30 mouse cellular contexts compared by ENCODE assay signal in the genomic region with DNA sequence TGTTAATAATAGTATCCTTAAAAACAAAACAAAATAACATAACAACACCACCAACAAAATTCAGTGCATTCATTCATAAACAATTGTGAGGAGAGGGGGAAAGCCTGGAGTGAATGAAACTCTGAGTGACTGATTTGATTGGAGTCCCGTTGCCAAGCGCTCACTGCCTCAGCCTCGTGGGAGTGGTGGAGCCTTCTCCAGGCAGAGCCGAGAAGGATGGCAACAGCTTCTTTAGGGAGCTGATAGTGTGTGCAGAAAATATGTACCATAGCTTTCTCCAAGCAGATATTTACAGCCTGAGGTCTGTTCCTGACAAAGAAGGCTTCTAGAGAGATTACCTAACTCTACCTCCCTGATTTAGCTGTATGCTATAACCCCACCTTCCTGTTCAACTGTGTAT.
DNase-seq lines count a peak whose midpoint lies in the region; ATAC-seq lines count a peak whose summit lies in the region.
"Had no signal": no experiment of that assay in that cellular context is flagged by ENCODE, and none has a peak within 500 bp of the region (broad histone marks: within the 10 kb centered on the region; RNA-seq: fewer than 3 reads in every experiment).

No protein-coding gene starts in this region.

- ATAC-seq in forebrain, embryonic 14.5 days: no peak
- no peak for ATAC-seq in forebrain, embryonic 13.5 days
- peak; percentile 34; the same call in 1 of the 2 replicates for ATAC-seq in intestine, embryonic 15.5 days
- no peak for ATAC-seq in intestine, embryonic 16.5 days
- ATAC-seq: activated CD4-positive, CD25-positive, alpha-beta regulatory T cell, adult 4 months; forebrain, embryonic 16.5 days; inflammation-experienced regulatory T-cells, adult 6 months; midbrain, embryonic 15.5 days had no signal

- no peak overlapping the region for H3K9ac ChIP-seq in forebrain, embryonic 14.5 days (ENCODE audit: low read length)
- no peak overlapping the region for H3K9ac ChIP-seq in forebrain, embryonic 13.5 days
- H3K9ac ChIP-seq in intestine, embryonic 15.5 days: no peak overlapping the region
- no peak overlapping the region for H3K9ac ChIP-seq in intestine, embryonic 16.5 days (ENCODE audit: low read depth, low read length)
- H3K9ac ChIP-seq: embryonic facial prominence, embryonic 12.5 days; heart, embryonic 12.5 days; hindbrain, embryonic 15.5 days; limb, embryonic 13.5 days; midbrain, embryonic 15.5 days; neural tube, embryonic 12.5 days; stomach, embryonic 15.5 days had no signal

- H3K4me2 ChIP-seq in forebrain, embryonic 14.5 days (ENCODE audit: low read length): no peak overlapping the region
- no peak overlapping the region for H3K4me2 ChIP-seq in forebrain, embryonic 13.5 days
- H3K4me2 ChIP-seq in intestine, embryonic 15.5 days (replicated peaks): no peak overlapping the region
- no peak overlapping the region for H3K4me2 ChIP-seq in intestine, embryonic 16.5 days (ENCODE audit: low read depth, low read length)
- H3K4me2 ChIP-seq: embryonic facial prominence, embryonic 12.5 days; heart, embryonic 12.5 days; hindbrain, embryonic 15.5 days; limb, embryonic 13.5 days; liver, embryonic 11.5 days; midbrain, embryonic 15.5 days; neural tube, embryonic 12.5 days; stomach, embryonic 15.5 days had no signal

- H3K4me3 ChIP-seq in forebrain, embryonic 14.5 days (ENCODE audit: low read depth, low read length): no peak overlapping the region
- no peak overlapping the region for H3K4me3 ChIP-seq in forebrain, embryonic 13.5 days
- no peak overlapping the region for H3K4me3 ChIP-seq in intestine, embryonic 15.5 days (replicated peaks)
- H3K4me3 ChIP-seq in intestine, embryonic 16.5 days (ENCODE audit: low read length): no peak overlapping the region
- H3K4me3 ChIP-seq: embryonic facial prominence, embryonic 12.5 days; heart, embryonic 12.5 days; hindbrain, embryonic 10.5 days; hindbrain, embryonic 15.5 days; layer of hippocampus, adult 2 months; limb, embryonic 13.5 days; midbrain, embryonic 15.5 days; neural tube, embryonic 12.5 days; stomach, embryonic 15.5 days had no signal

- H3K4me1 ChIP-seq in forebrain, embryonic 14.5 days (ENCODE audit: control insufficient read depth, insufficient read depth, low read length): no peaks in the 10 kb centered on the region
- H3K4me1 ChIP-seq in forebrain, embryonic 13.5 days: no peaks in the 10 kb centered on the region
- H3K4me1 ChIP-seq in intestine, embryonic 15.5 days (replicated peaks): 0 out of 2 replicates have a peak, but pooled peaks cover 5% of the 10 kb centered on the region
- no peaks in the 10 kb centered on the region for H3K4me1 ChIP-seq in intestine, embryonic 16.5 days (ENCODE audit: control insufficient read depth, insufficient read depth, low read length)
- H3K4me1 ChIP-seq: embryonic facial prominence, embryonic 12.5 days; hindbrain, embryonic 10.5 days; hindbrain, embryonic 15.5 days; limb, embryonic 13.5 days; midbrain, embryonic 15.5 days; neural tube, embryonic 12.5 days; stomach, embryonic 15.5 days had no signal

- DNase-seq in forebrain, embryonic 14.5 days (ENCODE audit: low spot score): peak; percentile 5
- DNase-seq in right cerebral cortex, postnatal 10 days (ENCODE audit: low spot score in 2 of 2): peak; percentile 28 to 33
- DNase-seq in right cerebral cortex, postnatal 36 days (ENCODE audit: low spot score in 2 of 2): no peak
- DNase-seq in spleen, adult 12 weeks (ENCODE audit: low spot score): no peak
- DNase-seq: adrenal gland, adult 2 months; adrenal gland, postnatal 36 days; cerebellum, adult 8-10 months; cerebellum, postnatal 25 days; gastrocnemius, postnatal 10 days; heart, postnatal 14 days; kidney, adult 2 months; kidney, postnatal 36 days; lung, postnatal 4 days had no signal

- 56% methylated on average over 4 of the region's 4 CpGs for WGBS in forebrain, embryonic 14.5 days
- WGBS in forebrain, embryonic 13.5 days: 41% methylated on average over 4 of the region's 4 CpGs
- 28% methylated on average over 4 of the region's 4 CpGs for WGBS in intestine, embryonic 15.5 days
- WGBS in intestine, embryonic 16.5 days: 26% methylated on average over 4 of the region's 4 CpGs

- no peaks in the 10 kb centered on the region for H3K27me3 ChIP-seq in forebrain, embryonic 14.5 days (replicated peaks; ENCODE audit: control insufficient read depth, insufficient read depth, low read length)
- no peaks in the 10 kb centered on the region for H3K27me3 ChIP-seq in forebrain, embryonic 13.5 days
- no peaks in the 10 kb centered on the region for H3K27me3 ChIP-seq in intestine, embryonic 15.5 days (replicated peaks)
- no peaks in the 10 kb centered on the region for H3K27me3 ChIP-seq in intestine, embryonic 16.5 days (replicated peaks; ENCODE audit: control insufficient read depth, insufficient read depth, low read length)
- H3K27me3 ChIP-seq: CH12.LX; embryonic facial prominence, embryonic 12.5 days; heart, embryonic 12.5 days; hindbrain, embryonic 15.5 days; limb, embryonic 13.5 days; midbrain, embryonic 15.5 days; neural tube, embryonic 12.5 days; stomach, embryonic 15.5 days had no signal

- H3K9me3 ChIP-seq in forebrain, embryonic 14.5 days (replicated peaks; ENCODE audit: control insufficient read depth, low read length): no peaks in the 10 kb centered on the region
- no peaks in the 10 kb centered on the region for H3K9me3 ChIP-seq in forebrain, embryonic 13.5 days (replicated peaks)
- no peaks in the 10 kb centered on the region for H3K9me3 ChIP-seq in intestine, embryonic 15.5 days
- no peaks in the 10 kb centered on the region for H3K9me3 ChIP-seq in intestine, embryonic 16.5 days (ENCODE audit: control insufficient read depth, low read length)
- H3K9me3 ChIP-seq: embryonic facial prominence, embryonic 12.5 days; heart, embryonic 12.5 days; hindbrain, embryonic 10.5 days; hindbrain, embryonic 15.5 days; limb, embryonic 13.5 days; midbrain, embryonic 15.5 days; neural tube, embryonic 12.5 days; stomach, embryonic 15.5 days had no signal

- H3K27ac ChIP-seq in forebrain, embryonic 14.5 days (ENCODE audit: low read depth, low read length): no peak overlapping the region
- no peak overlapping the region for H3K27ac ChIP-seq in forebrain, embryonic 13.5 days
- no peak overlapping the region for H3K27ac ChIP-seq in intestine, embryonic 15.5 days
- no peak overlapping the region for H3K27ac ChIP-seq in intestine, embryonic 16.5 days (ENCODE audit: low read length)
- H3K27ac ChIP-seq: embryonic facial prominence, embryonic 12.5 days; hindbrain, embryonic 10.5 days; hindbrain, embryonic 15.5 days; layer of hippocampus, adult 2 months; limb, embryonic 13.5 days; midbrain, embryonic 15.5 days; neural tube, embryonic 12.5 days; stomach, embryonic 15.5 days had no signal

- H3K36me3 ChIP-seq in forebrain, embryonic 14.5 days (ENCODE audit: control insufficient read depth, insufficient read depth, low read length): no peaks in the 10 kb centered on the region
- no peaks in the 10 kb centered on the region for H3K36me3 ChIP-seq in forebrain, embryonic 13.5 days (ENCODE audit: poor library complexity, severe bottlenecking)
- H3K36me3 ChIP-seq in intestine, embryonic 15.5 days: no peaks in the 10 kb centered on the region
- H3K36me3 ChIP-seq in intestine, embryonic 16.5 days (ENCODE audit: control insufficient read depth, insufficient read depth, low read length): no peaks in the 10 kb centered on the region
- H3K36me3 ChIP-seq: embryonic facial prominence, embryonic 12.5 days; heart, embryonic 12.5 days; hindbrain, embryonic 10.5 days; hindbrain, embryonic 15.5 days; limb, embryonic 13.5 days; midbrain, embryonic 15.5 days; neural tube, embryonic 12.5 days; stomach, embryonic 15.5 days had no signal

Comparison
In these comparisons a context has a peak if more than half of its experiments do, and no peak if none do; other contexts are left out.
1. DNase-seq: peak in forebrain, embryonic 14.5 days (single experiment) and right cerebral cortex, postnatal 10 days (2 of 2); none in right cerebral cortex, postnatal 36 days (0 of 2) and spleen, adult 12 weeks (single experiment).